Mouse (Mus musculus): Measurements from ENCODE around the gene Kri1. TPM values are rescaled to one million over a fixed set of nuclear protein-coding genes. Genes with fewer than 3 reads are reported as not detected.
"Not testable (repeated sequence)": the region's sequence is repeated elsewhere in the genome, so short reads cannot be mapped to it uniquely, and the experiment has no call there.

Gene Kri1
- polyA plus RNA-seq, 1 experiment from 2014 or later, result 25.1 TPM

GRCm38 (mm10) chr9:21245113-21245487 is 42.7 kb downstream of the Kri1 start:
- DNase-seq (ENCODE audit: low spot score), result no peak

- DNase-seq (ENCODE audit: low spot score), result no peak
Observed at GRCm38 (mm10) chr9:21244428-21245112, 43.2 kb downstream of the Kri1 start.

- no peak for DNase-seq (ENCODE audit: low spot score)
Observed at GRCm38 (mm10) chr9:21243826-21244427, 43.8 kb downstream of the Kri1 start.

GRCm38 (mm10) chr9:21241343-21241742 is 46.4 kb downstream of the Kri1 start:
- DNase-seq (ENCODE audit: low spot score), result peak; percentile 93

GRCm38 (mm10) chr9:21239465-21239848 is 48.3 kb downstream of the Kri1 start:
- no peak for DNase-seq (ENCODE audit: low spot score)

GRCm38 (mm10) chr9:21238733-21239464 is 48.9 kb downstream of the Kri1 start, which contains the start of gene Keap1:
Gene Keap1, minus strand, starts transcription at chr9:21239361.
- DNase-seq (ENCODE audit: low spot score), result peak; percentile 88

- no peak for DNase-seq (ENCODE audit: low spot score)
Observed at GRCm38 (mm10) chr9:21238004-21238732, 49.6 kb downstream of the Kri1 start.

GRCm38 (mm10) chr9:21237368-21238003 is 50.3 kb downstream of the Kri1 start:
- peak; percentile 63 for DNase-seq (ENCODE audit: low spot score)

- no peak for DNase-seq (ENCODE audit: low spot score)
Observed at GRCm38 (mm10) chr9:21236991-21237367, 50.8 kb downstream of the Kri1 start.

GRCm38 (mm10) chr9:21235341-21235740 is 52.4 kb downstream of the Kri1 start:
- no peak for DNase-seq (ENCODE audit: low spot score)

GRCm38 (mm10) chr9:21233805-21234204 is 54.0 kb downstream of the Kri1 start:
- no peak for DNase-seq (ENCODE audit: low spot score)

GRCm38 (mm10) chr9:21233366-21233765 is 54.4 kb downstream of the Kri1 start:
- no peak for DNase-seq (ENCODE audit: low spot score)

- no peak for DNase-seq (ENCODE audit: low spot score)
Observed at GRCm38 (mm10) chr9:21232867-21233266, 54.9 kb downstream of the Kri1 start.

GRCm38 (mm10) chr9:21231551-21231950 is 56.2 kb downstream of the Kri1 start:
- no peak for DNase-seq (ENCODE audit: low spot score)

- peak; percentile 58 for DNase-seq (ENCODE audit: low spot score)
Observed at GRCm38 (mm10) chr9:21227342-21227741, 60.4 kb downstream of the Kri1 start.

GRCm38 (mm10) chr9:21225415-21225758 is 62.4 kb downstream of the Kri1 start:
- no peak for DNase-seq (ENCODE audit: low spot score)

GRCm38 (mm10) chr9:21224576-21225414 is 63.0 kb downstream of the Kri1 start:
- DNase-seq (ENCODE audit: low spot score), result no peak

- DNase-seq (ENCODE audit: low spot score), result no peak
Observed at GRCm38 (mm10) chr9:21223906-21224305, 63.9 kb downstream of the Kri1 start.

GRCm38 (mm10) chr9:21223490-21223889 is 64.3 kb downstream of the Kri1 start:
- DNase-seq (ENCODE audit: low spot score), result not testable (repeated sequence)

Data from thymus, postnatal 0 days (tissue).